Mouse (Mus musculus): ENCODE data around the gene Cope.

Cope gene

GRCm38 (mm10) chr8:70302901-70303300 lies 583 bp downstream of the Cope start:
- DNase-seq (ENCODE audit: low read depth in 2 of 2, low spot score in 2 of 2) = no peak

- DNase-seq (ENCODE audit: low read depth in 2 of 2, low spot score in 2 of 2) = peak; percentile 22 to 27
Observed at GRCm38 (mm10) chr8:70309311-70309710, 7.0 kb downstream of the Cope start.

GRCm38 (mm10) chr8:70313399-70313798 lies 11.1 kb downstream of the Cope start:
- no peak for DNase-seq (ENCODE audit: low read depth in 2 of 2, low spot score in 2 of 2)

- no peak for DNase-seq (ENCODE audit: low read depth in 2 of 2, low spot score in 2 of 2)
Observed at GRCm38 (mm10) chr8:70315624-70316510, 13.5 kb downstream of the Cope start, which contains the start of gene Cers1. Gene Cers1 (plus strand): TSS chr8:70315775.

GRCm38 (mm10) chr8:70316511-70317504 lies 14.5 kb downstream of the Cope start:
- no peak for DNase-seq (ENCODE audit: low read depth in 2 of 2, low spot score in 2 of 2)

- DNase-seq (ENCODE audit: low read depth in 2 of 2, low spot score in 2 of 2) = no peak
Observed at GRCm38 (mm10) chr8:70317872-70318271, 15.6 kb downstream of the Cope start.

- DNase-seq (ENCODE audit: low read depth in 2 of 2, low spot score in 2 of 2) = no peak
Observed at GRCm38 (mm10) chr8:70323716-70324115, 21.4 kb downstream of the Cope start.

- DNase-seq (ENCODE audit: low read depth in 2 of 2, low spot score in 2 of 2) = no peak
Observed at GRCm38 (mm10) chr8:70327512-70327911, 25.2 kb downstream of the Cope start.

- DNase-seq (ENCODE audit: low read depth in 2 of 2, low spot score in 2 of 2) = no peak
Observed at GRCm38 (mm10) chr8:70329124-70329834, 27.0 kb downstream of the Cope start, which contains the start of gene Gdf1. Gene Gdf1 (plus strand): TSS chr8:70329817.

GRCm38 (mm10) chr8:70329835-70330740 lies 27.8 kb downstream of the Cope start:
- no peak for DNase-seq (ENCODE audit: low read depth in 2 of 2, low spot score in 2 of 2)

- no peak for DNase-seq (ENCODE audit: low read depth in 2 of 2, low spot score in 2 of 2)
Observed at GRCm38 (mm10) chr8:70330741-70331364, 28.5 kb downstream of the Cope start.

- DNase-seq (ENCODE audit: low read depth in 2 of 2, low spot score in 2 of 2) = no peak
Observed at GRCm38 (mm10) chr8:70331526-70331925, 29.2 kb downstream of the Cope start.

GRCm38 (mm10) chr8:70332070-70332877 lies 30.0 kb downstream of the Cope start:
- no peak for DNase-seq (ENCODE audit: low read depth in 2 of 2, low spot score in 2 of 2)

- no peak for DNase-seq (ENCODE audit: low read depth in 2 of 2, low spot score in 2 of 2)
Observed at GRCm38 (mm10) chr8:70332878-70333202, 30.5 kb downstream of the Cope start.

- no peak for DNase-seq (ENCODE audit: low read depth in 2 of 2, low spot score in 2 of 2)
Observed at GRCm38 (mm10) chr8:70338931-70339330, 36.6 kb downstream of the Cope start.

GRCm38 (mm10) chr8:70340659-70341058 lies 38.3 kb downstream of the Cope start:
- DNase-seq (ENCODE audit: low read depth in 2 of 2, low spot score in 2 of 2) = no peak

- DNase-seq (ENCODE audit: low read depth in 2 of 2, low spot score in 2 of 2) = no peak
Observed at GRCm38 (mm10) chr8:70342007-70342406, 39.7 kb downstream of the Cope start.

- no peak for DNase-seq (ENCODE audit: low read depth in 2 of 2, low spot score in 2 of 2)
Observed at GRCm38 (mm10) chr8:70343076-70343475, 40.8 kb downstream of the Cope start.

GRCm38 (mm10) chr8:70343696-70344095 lies 41.4 kb downstream of the Cope start:
- no peak for DNase-seq (ENCODE audit: low read depth in 2 of 2, low spot score in 2 of 2)

Measured in CD8-positive naive resting alpha-beta T cell, adult 2 months (primary cell).